Mouse (Mus musculus) lung, adult 2 months (tissue): ENCODE results near the gene Olfr45.

Source experiments
- CTCF ChIP-seq: fragments of 200-500 bp; IDR thresholded peaks from 2 replicates; pipeline ENCODE4 v1.5.1; 2011; ENCODE audit warnings: mild to moderate bottlenecking, low read length, control low read depth; ENCODE audit not compliant: insufficient read depth
- POLR2A ChIP-seq: fragments of 200-500 bp; IDR thresholded peaks from 2 replicates; pipeline ENCODE4 v1.6.1; 2011; ENCODE audit warnings: low read depth, mild to moderate bottlenecking, control low read depth, low read length, borderline replicate concordance; ENCODE audit errors: extremely low read depth

GRCm38 (mm10) chr7:140721095-140721494, 39.3 kb downstream of the Olfr45 start:
- TF ChIP-seq CTCF: no peak
- no peak for TF ChIP-seq POLR2A
